ENCODE assay signal across 8 mouse cellular contexts in genomic region chr1:125911337-125911900, GRCm38 (mm10). TPM values are rescaled to one million over a fixed set of nuclear protein-coding genes. Genes with fewer than 3 reads are reported as not detected.
DNase-seq lines count a peak whose midpoint lies in the region; ATAC-seq and TF ChIP-seq lines count a peak whose summit lies in the region.

No protein-coding gene starts in this region.

- peak overlapping the region; percentile 79 for H3K4me3 ChIP-seq in E14TG2a.4 (replicated peaks; ENCODE audit: low read length)
- peak overlapping the region; percentile 49 for H3K4me3 ChIP-seq in forebrain, embryonic 11.5 days (ENCODE audit: low read depth, low read length)
- peak overlapping the region; percentile 46 for H3K4me3 ChIP-seq in hindbrain, embryonic 12.5 days
- H3K4me3 ChIP-seq in limb, embryonic 10.5 days = peak overlapping the region; percentile 61
- H3K4me3 ChIP-seq in midbrain, postnatal 0 days (ENCODE audit: low read depth, low read length) = peak overlapping the region; percentile 58

- peak; percentile 28 for DNase-seq in adrenal gland, postnatal 10 days
- DNase-seq in adrenal gland, adult 8-10 months = no peak
- DNase-seq in forebrain, embryonic 11.5 days (ENCODE audit: low spot score) = peak; percentile 64
- DNase-seq in limb, embryonic 10.5 days (ENCODE audit: low spot score) = peak; percentile 59
- DNase-seq in midbrain, postnatal 0 days (ENCODE audit: low spot score) = peak; percentile 51
- DNase-seq in spleen, postnatal 4 days (ENCODE audit: low spot score in 2 of 2) = no peak

- H3K27me3 ChIP-seq in E14TG2a.4 (ENCODE audit: insufficient read depth, low read length) = peaks cover 55% of the 10 kb centered on the region
- H3K27me3 ChIP-seq in forebrain, embryonic 11.5 days (ENCODE audit: control insufficient read depth, insufficient read depth, low read length) = peaks cover 14% of the 10 kb centered on the region
- H3K27me3 ChIP-seq in hindbrain, embryonic 12.5 days = peaks cover 18% of the 10 kb centered on the region
- peaks cover 71% of the 10 kb centered on the region for H3K27me3 ChIP-seq in limb, embryonic 10.5 days (ENCODE audit: low read depth, poor library complexity, severe bottlenecking)
- H3K27me3 ChIP-seq in midbrain, postnatal 0 days (ENCODE audit: insufficient read depth, low read length) = no peaks in the 10 kb centered on the region

- peak overlapping the region; percentile 99 for H3K4me2 ChIP-seq in forebrain, embryonic 11.5 days (ENCODE audit: low read depth, low read length, severe bottlenecking)
- peak overlapping the region; percentile 81 for H3K4me2 ChIP-seq in hindbrain, embryonic 12.5 days (replicated peaks)
- peak overlapping the region; percentile 97 for H3K4me2 ChIP-seq in midbrain, postnatal 0 days (ENCODE audit: low read depth, low read length, poor library complexity, severe bottlenecking)

- H3K4me1 ChIP-seq in E14TG2a.4 (replicated peaks; ENCODE audit: low read depth, low read length) = peaks cover 12% of the 10 kb centered on the region
- peaks cover 8% of the 10 kb centered on the region for H3K4me1 ChIP-seq in forebrain, embryonic 11.5 days (replicated peaks; ENCODE audit: control insufficient read depth, insufficient read depth, low read length)
- H3K4me1 ChIP-seq in hindbrain, embryonic 12.5 days = peaks cover 23% of the 10 kb centered on the region
- peaks cover 35% of the 10 kb centered on the region for H3K4me1 ChIP-seq in limb, embryonic 10.5 days
- H3K4me1 ChIP-seq in midbrain, postnatal 0 days (ENCODE audit: insufficient read depth, low read length) = no peaks in the 10 kb centered on the region

- no peak for TF ChIP-seq CTCF in E14TG2a.4 (conservative IDR thresholded peaks at IDR 0.05; ENCODE audit: low read length)
- no peak for TF ChIP-seq CTCF in midbrain, postnatal 0 days (IDR thresholded peaks at IDR 0.05)

- WGBS in forebrain, embryonic 11.5 days = under 1% methylated on average over 35 of the region's 35 CpGs
- WGBS in hindbrain, embryonic 12.5 days = under 1% methylated on average over 35 of the region's 35 CpGs
- WGBS in limb, embryonic 10.5 days = under 1% methylated on average over 35 of the region's 35 CpGs
- under 1% methylated on average over 35 of the region's 35 CpGs for WGBS in midbrain, postnatal 0 days

- no peaks in the 10 kb centered on the region for H3K36me3 ChIP-seq in E14TG2a.4 (ENCODE audit: insufficient read depth, low read length)
- H3K36me3 ChIP-seq in forebrain, embryonic 11.5 days (ENCODE audit: control insufficient read depth, insufficient read depth, low read length) = no peaks in the 10 kb centered on the region
- H3K36me3 ChIP-seq in hindbrain, embryonic 12.5 days = no peaks in the 10 kb centered on the region
- no peaks in the 10 kb centered on the region for H3K36me3 ChIP-seq in limb, embryonic 10.5 days
- no peaks in the 10 kb centered on the region for H3K36me3 ChIP-seq in midbrain, postnatal 0 days (ENCODE audit: insufficient read depth, low read length)

- peak; percentile 47 for ATAC-seq in forebrain, embryonic 11.5 days (replicated peaks; ENCODE audit: low FRiP score)
- peak; percentile 55 for ATAC-seq in hindbrain, embryonic 12.5 days (ENCODE audit: low FRiP score)
- peak; percentile 45 for ATAC-seq in midbrain, postnatal 0 days (ENCODE audit: low FRiP score)

- H3K27ac ChIP-seq in forebrain, embryonic 11.5 days (ENCODE audit: low read depth, low read length) = no peak overlapping the region
- 0 out of 2 replicates have a peak overlapping the region, but pooled peaks have one; percentile 19 for H3K27ac ChIP-seq in hindbrain, embryonic 12.5 days
- no peak overlapping the region for H3K27ac ChIP-seq in limb, embryonic 10.5 days
- H3K27ac ChIP-seq in midbrain, postnatal 0 days (ENCODE audit: low read depth, low read length) = peak overlapping the region; percentile 59; the same call in 1 of the 2 replicates

- no peaks in the 10 kb centered on the region for H3K9me3 ChIP-seq in E14TG2a.4 (ENCODE audit: low read length)
- no peaks in the 10 kb centered on the region for H3K9me3 ChIP-seq in forebrain, embryonic 11.5 days (ENCODE audit: control insufficient read depth, low read length)
- H3K9me3 ChIP-seq in hindbrain, embryonic 12.5 days (replicated peaks) = no peaks in the 10 kb centered on the region
- H3K9me3 ChIP-seq in limb, embryonic 10.5 days (replicated peaks) = no peaks in the 10 kb centered on the region
- no peaks in the 10 kb centered on the region for H3K9me3 ChIP-seq in midbrain, postnatal 0 days (ENCODE audit: low read length)

- peak overlapping the region; percentile 55 for H3K9ac ChIP-seq in forebrain, embryonic 11.5 days (ENCODE audit: low read length)
- H3K9ac ChIP-seq in hindbrain, embryonic 12.5 days = peak overlapping the region; percentile 51
- H3K9ac ChIP-seq in midbrain, postnatal 0 days (replicated peaks; ENCODE audit: low read length, poor library complexity, severe bottlenecking) = peak overlapping the region; percentile 56

RNA-seq across cellular contexts. Expression of gene Lypd1, which starts 1.5 kb away (rescaled TPM):
- 1 to 10 TPM; 2.5 to 3.2 TPM for total RNA-seq in adrenal gland, postnatal 10 days (2021)
- 10 to 100 TPM in 3 of 4 experiments, 1 to 10 TPM in 1; 9.9 to 17.8 (median 13.7) TPM for total RNA-seq in adrenal gland, adult 8-10 months (2022)
- 3.1 and 5.1 TPM in 2 replicates for polyA plus RNA-seq in forebrain, embryonic 11.5 days (2014; fragmentation: Nextera tagmentation; extraction: Ambion mirVana)
- polyA plus RNA-seq in hindbrain, embryonic 12.5 days (2016; fragmentation: Nextera tagmentation; extraction: Ambion mirVana) = 20.7 and 24.8 TPM in 2 replicates
- polyA plus RNA-seq in limb, embryonic 10.5 days (2016; fragmentation: Nextera tagmentation; extraction: Ambion mirVana) = 0.50 and 0.81 TPM in 2 replicates
- 116 and 120 TPM in 2 replicates for total RNA-seq in midbrain, postnatal 0 days (2014; rRNA removed)
- 92.8 and 106 TPM in 2 replicates for polyA plus RNA-seq in midbrain, postnatal 0 days (2015; fragmentation: Nextera tagmentation; extraction: Ambion mirVana)

Comparison
In these comparisons a context has a peak if more than half of its experiments do, and no peak if none do; other contexts are left out.
1. DNase-seq: peak in adrenal gland, postnatal 10 days (single experiment), forebrain, embryonic 11.5 days (single experiment), limb, embryonic 10.5 days (single experiment) and midbrain, postnatal 0 days (single experiment); none in adrenal gland, adult 8-10 months (single experiment) and spleen, postnatal 4 days (0 of 2).
2. H3K27ac ChIP-seq: peak in hindbrain, embryonic 12.5 days (single experiment) and midbrain, postnatal 0 days (single experiment); none in forebrain, embryonic 11.5 days (single experiment) and limb, embryonic 10.5 days (single experiment).
3. Peak in every context shown above with its lines, with median percentiles within 50 percentile points of each other: H3K4me3 ChIP-seq, ATAC-seq, H3K4me2 ChIP-seq and H3K9ac ChIP-seq.